Mouse (Mus musculus): Measurements from ENCODE around the gene Hykk.

Hykk gene

GRCm38 (mm10) chr9:54961059-54961458 is 44.0 kb downstream of the Hykk start:
- in situ Hi-C loops (cut with MboI; ENCODE audit: low pct_unique_long_range_greater_than_20kb in 1 of 2, low sequenced_read_pairs in 2 of 2, unreplicated experiment in 1 of 2): no loop called here

- in situ Hi-C loops (cut with MboI; ENCODE audit: low pct_unique_long_range_greater_than_20kb in 1 of 2, low sequenced_read_pairs in 2 of 2, unreplicated experiment in 1 of 2): no loop called here
These were observed 46.6 kb downstream of the Hykk start for GRCm38 (mm10) chr9:54963669-54964068.

- in situ Hi-C loops (cut with MboI; ENCODE audit: low pct_unique_long_range_greater_than_20kb in 1 of 2, low sequenced_read_pairs in 2 of 2, unreplicated experiment in 1 of 2): no loop called here
These were observed 53.0 kb downstream of the Hykk start for GRCm38 (mm10) chr9:54969972-54970637.

GRCm38 (mm10) chr9:54980674-54981073 is 63.6 kb downstream of the Hykk start, which contains the start of gene Chrna5:
Gene Chrna5, plus strand, starts transcription at chr9:54980880.
- in situ Hi-C loops (cut with MboI; ENCODE audit: low pct_unique_long_range_greater_than_20kb in 1 of 2, low sequenced_read_pairs in 2 of 2, unreplicated experiment in 1 of 2): no loop called here

- in situ Hi-C loops (cut with MboI; ENCODE audit: low pct_unique_long_range_greater_than_20kb in 1 of 2, low sequenced_read_pairs in 2 of 2, unreplicated experiment in 1 of 2): no loop called here
These were observed 64.5 kb downstream of the Hykk start for GRCm38 (mm10) chr9:54981291-54982191.

- in situ Hi-C loops (cut with MboI; ENCODE audit: low pct_unique_long_range_greater_than_20kb in 1 of 2, low sequenced_read_pairs in 2 of 2, unreplicated experiment in 1 of 2): no loop called here
These were observed 65.3 kb downstream of the Hykk start for GRCm38 (mm10) chr9:54982401-54982800.

GRCm38 (mm10) chr9:54990362-54990761 is 73.3 kb downstream of the Hykk start:
- in situ Hi-C loops (cut with MboI; ENCODE audit: low pct_unique_long_range_greater_than_20kb in 1 of 2, low sequenced_read_pairs in 2 of 2, unreplicated experiment in 1 of 2): no loop called here

- in situ Hi-C loops (cut with MboI; ENCODE audit: low pct_unique_long_range_greater_than_20kb in 1 of 2, low sequenced_read_pairs in 2 of 2, unreplicated experiment in 1 of 2): no loop called here
These were observed 77.3 kb downstream of the Hykk start for GRCm38 (mm10) chr9:54994381-54994780.

- in situ Hi-C loops (cut with MboI; ENCODE audit: low pct_unique_long_range_greater_than_20kb in 1 of 2, low sequenced_read_pairs in 2 of 2, unreplicated experiment in 1 of 2): no loop called here
These were observed 78.6 kb downstream of the Hykk start for GRCm38 (mm10) chr9:54995645-54996044.
